ENCODE assay signal across 13 mouse cellular contexts in genomic region chr5:135522111-135522722, GRCm38 (mm10). TPM values are rescaled to one million over a fixed set of nuclear protein-coding genes. Genes with fewer than 3 reads are reported as not detected.
DNase-seq lines count a peak whose midpoint lies in the region; ATAC-seq and TF ChIP-seq lines count a peak whose summit lies in the region.
"Had no signal": no experiment of that assay in that cellular context is flagged by ENCODE, and none has a peak within 500 bp of the region (broad histone marks: within the 10 kb centered on the region; RNA-seq: fewer than 3 reads in every experiment).

No protein-coding gene starts in this region.

- H3K9me3 ChIP-seq in kidney, embryonic 16.5 days (ENCODE audit: low read length) = no peaks in the 10 kb centered on the region
- no peaks in the 10 kb centered on the region for H3K9me3 ChIP-seq in heart, embryonic 11.5 days (replicated peaks; ENCODE audit: control insufficient read depth, low read length)
- H3K9me3 ChIP-seq in forebrain, embryonic 13.5 days (replicated peaks) = no peaks in the 10 kb centered on the region

- no peak overlapping the region for H3K4me3 ChIP-seq in kidney, embryonic 16.5 days (ENCODE audit: low read length)
- no peak overlapping the region for H3K4me3 ChIP-seq in heart, embryonic 11.5 days (ENCODE audit: low read depth, low read length)
- no peak overlapping the region for H3K4me3 ChIP-seq in myocyte
- no peak overlapping the region for H3K4me3 ChIP-seq in forebrain, embryonic 13.5 days
- H3K4me3 ChIP-seq: heart, adult 2 months had no signal

- no peaks in the 10 kb centered on the region for H3K27me3 ChIP-seq in kidney, embryonic 16.5 days (ENCODE audit: insufficient read depth, low read length)
- no peaks in the 10 kb centered on the region for H3K27me3 ChIP-seq in heart, embryonic 11.5 days (ENCODE audit: control insufficient read depth, insufficient read depth, low read length)
- no peaks in the 10 kb centered on the region for H3K27me3 ChIP-seq in myocyte (ENCODE audit: control insufficient read depth, insufficient read depth, insufficient read length)
- H3K27me3 ChIP-seq in forebrain, embryonic 13.5 days = no peaks in the 10 kb centered on the region
- H3K27me3 ChIP-seq: CH12.LX had no signal

- H3K4me1 ChIP-seq in kidney, embryonic 16.5 days (ENCODE audit: insufficient read depth, low read length) = peaks cover 18% of the 10 kb centered on the region
- H3K4me1 ChIP-seq in heart, embryonic 11.5 days (ENCODE audit: control insufficient read depth, insufficient read depth, low read length) = peaks cover 24% of the 10 kb centered on the region
- no peaks in the 10 kb centered on the region for H3K4me1 ChIP-seq in forebrain, embryonic 13.5 days

- no peak overlapping the region for H3K27ac ChIP-seq in kidney, embryonic 16.5 days (ENCODE audit: low read length)
- peak overlapping the region; percentile 77 for H3K27ac ChIP-seq in heart, embryonic 11.5 days (ENCODE audit: low read depth, low read length)
- no peak overlapping the region for H3K27ac ChIP-seq in forebrain, embryonic 13.5 days

- peaks cover 7% of the 10 kb centered on the region for H3K79me2 ChIP-seq in myocyte (ENCODE audit: control insufficient read depth, insufficient read depth)

- no peak overlapping the region for H3K9ac ChIP-seq in kidney, embryonic 16.5 days (replicated peaks; ENCODE audit: low read length)
- no peak overlapping the region for H3K9ac ChIP-seq in heart, embryonic 11.5 days (ENCODE audit: low read depth, low read length)
- H3K9ac ChIP-seq in forebrain, embryonic 13.5 days = no peak overlapping the region

- H3K36me3 ChIP-seq in kidney, embryonic 16.5 days (ENCODE audit: insufficient read depth, low read length) = no peaks in the 10 kb centered on the region; the same call in 1 of the 2 replicates
- no peaks in the 10 kb centered on the region for H3K36me3 ChIP-seq in heart, embryonic 11.5 days (ENCODE audit: control insufficient read depth, insufficient read depth, low read length)
- peaks cover 6% of the 10 kb centered on the region for H3K36me3 ChIP-seq in myocyte (ENCODE audit: control insufficient read depth, insufficient read depth)
- no peaks in the 10 kb centered on the region for H3K36me3 ChIP-seq in forebrain, embryonic 13.5 days (ENCODE audit: poor library complexity, severe bottlenecking)

- no peak for DNase-seq in kidney, postnatal 36 days
- peak; percentile 83 for DNase-seq in adrenal gland, adult 8-10 months
- no peak for DNase-seq in layer of hippocampus, postnatal 25 days (ENCODE audit: extremely low spot score in 1 of 2, low spot score in 1 of 2)
- DNase-seq: cerebellum, adult 8-10 months; kidney, postnatal 25 days had no signal

- TF ChIP-seq POLR2A in myocyte (IDR thresholded peaks at IDR 0.05; ENCODE audit: insufficient read length, low read depth) = no peak

- H3ac ChIP-seq in myocyte (ENCODE audit: control insufficient read depth, insufficient read length) = no peak overlapping the region

- ATAC-seq in kidney, embryonic 16.5 days (ENCODE audit: low FRiP score, low TSS enrichment) = peak; percentile 46; the same call in 1 of the 2 replicates
- ATAC-seq in heart, embryonic 11.5 days (replicated peaks; ENCODE audit: insufficient number of reproducible peaks, low FRiP score, low TSS enrichment) = peak; percentile 43; the same call in 1 of the 2 replicates
- no peak for ATAC-seq in forebrain, embryonic 13.5 days
- no peak for ATAC-seq in inflammation-experienced regulatory T-cells, adult 6 months

- H3K4me2 ChIP-seq in kidney, embryonic 16.5 days (replicated peaks; ENCODE audit: low read depth, low read length) = no peak overlapping the region
- peak overlapping the region; percentile 16; the same call in 1 of the 2 replicates for H3K4me2 ChIP-seq in heart, embryonic 11.5 days
- H3K4me2 ChIP-seq in myocyte (ENCODE audit: low read depth) = peak overlapping the region; percentile 77
- H3K4me2 ChIP-seq in forebrain, embryonic 13.5 days = no peak overlapping the region

- 63% methylated on average over 9 of the region's 9 CpGs for WGBS in kidney, embryonic 16.5 days
- 32% methylated on average over 9 of the region's 9 CpGs for WGBS in heart, embryonic 11.5 days (ENCODE audit: insufficient replicate concordance)
- 89% methylated on average over 9 of the region's 9 CpGs for WGBS in forebrain, embryonic 13.5 days

TF ChIP-seq in myocyte, 11 proteins besides CTCF, POLR2A, EP300 and RAD21:
- no peak for TF ChIP-seq POLR2AphosphoS2 (IDR thresholded peaks at IDR 0.05; ENCODE audit: insufficient read length, low read depth)
- TF ChIP-seq REST (IDR thresholded peaks at IDR 0.05; ENCODE audit: insufficient read depth, insufficient read length) = no peak
- peak; percentile 54 to 90 (median 88) for TF ChIP-seq MYOD1 (IDR thresholded peaks at IDR 0.05; ENCODE audit: control insufficient read depth in 1 of 3, insufficient read length in 2 of 3, low read depth in 2 of 3)
- TF ChIP-seq CEBPB (IDR thresholded peaks at IDR 0.05; ENCODE audit: insufficient read depth, poor library complexity, severe bottlenecking) = peak; percentile 77
- TF ChIP-seq MYOG (IDR thresholded peaks at IDR 0.05; ENCODE audit: control insufficient read depth in 1 of 3, insufficient read depth in 1 of 3, insufficient read length in 2 of 3, low read depth in 2 of 3) = peak; percentile 27 to 81 (median 60)
- no peak for TF ChIP-seq TCF12 (IDR thresholded peaks at IDR 0.05; ENCODE audit: insufficient read depth, poor library complexity, severe bottlenecking)
- TF ChIP-seq SRF (IDR thresholded peaks at IDR 0.05; ENCODE audit: control insufficient read depth, insufficient read length, low read depth) = peak; percentile 56
- no peak for TF ChIP-seq TCF3 (IDR thresholded peaks at IDR 0.05; ENCODE audit: insufficient read length, low read depth)
- no peak for TF ChIP-seq MAX (IDR thresholded peaks at IDR 0.05; ENCODE audit: low read depth)
- no peak for TF ChIP-seq E2F4 (IDR thresholded peaks at IDR 0.05; ENCODE audit: insufficient read depth)
- no peak for TF ChIP-seq USF1 (IDR thresholded peaks at IDR 0.05; ENCODE audit: low read depth)

RNA-seq across cellular contexts. Expression of gene Hip1, which starts 22.7 kb away (rescaled TPM):
- 37.1 and 48.9 TPM in 2 replicates for polyA plus RNA-seq in kidney, embryonic 16.5 days (2015; fragmentation: Nextera tagmentation; extraction: Ambion mirVana)
- 10 to 100 TPM; 18.9 to 39.9 (median 33.1) TPM for total RNA-seq in adrenal gland, adult 8-10 months (2022)
- polyA plus RNA-seq in heart, embryonic 11.5 days (2014; fragmentation: Nextera tagmentation; extraction: Ambion mirVana) = 33.2 and 37.6 TPM in 2 replicates
- 65.2 TPM for polyA plus RNA-seq in myocyte (2012; fragmentation: generic; extraction: Trizol)
- polyA plus RNA-seq in forebrain, embryonic 13.5 days (2015; fragmentation: Nextera tagmentation; extraction: Ambion mirVana) = 32.3 and 38.1 TPM in 2 replicates
- 10 to 100 TPM; 37.9 to 39.2 TPM for total RNA-seq in layer of hippocampus, postnatal 25 days (2021)
- 10 to 100 TPM in 1 of 3 experiments, 1 to 10 TPM in 2; 5.2 to 45.4 (median 6.7) TPM for polyA plus RNA-seq in inflammation-experienced regulatory T-cells, adult 6 months (2017; shearing (Covaris generic))

RNA-seq across cellular contexts. Expression of gene Ccl26, which starts 41.2 kb away (rescaled TPM):
- polyA plus RNA-seq in kidney, embryonic 16.5 days (2015; fragmentation: Nextera tagmentation; extraction: Ambion mirVana) = not detected in 2 replicates
- total RNA-seq in adrenal gland, adult 8-10 months (2022) = not detected
- not detected in 2 replicates for polyA plus RNA-seq in heart, embryonic 11.5 days (2014; fragmentation: Nextera tagmentation; extraction: Ambion mirVana)
- not detected for polyA plus RNA-seq in myocyte (2012; fragmentation: generic; extraction: Trizol)
- not detected in 2 replicates for polyA plus RNA-seq in forebrain, embryonic 13.5 days (2015; fragmentation: Nextera tagmentation; extraction: Ambion mirVana)
- total RNA-seq in layer of hippocampus, postnatal 25 days (2021) = not detected
- polyA plus RNA-seq in inflammation-experienced regulatory T-cells, adult 6 months (2017; shearing (Covaris generic)) = not detected
- total RNA-seq: CH12.LX; heart, adult 2 months had no signal
- polyA plus RNA-seq: heart, adult 2 months; limb, embryonic 11.5 days had no signal

RNA-seq across cellular contexts. Expression of gene Ccl24, which starts 50.6 kb away (rescaled TPM):
- polyA plus RNA-seq in kidney, embryonic 16.5 days (2015; fragmentation: Nextera tagmentation; extraction: Ambion mirVana) = 1.8 and 2.0 TPM in 2 replicates
- 1 to 10 TPM in 1 of 4 experiments, under 1 TPM in 2, not detected in 1; 0.55 to 2.0 (median 0.71) TPM for total RNA-seq in adrenal gland, adult 8-10 months (2022)
- 0.93 TPM in 1 of 2 replicates, not detected in the other for polyA plus RNA-seq in heart, embryonic 11.5 days (2014; fragmentation: Nextera tagmentation; extraction: Ambion mirVana)
- polyA plus RNA-seq in myocyte (2012; fragmentation: generic; extraction: Trizol) = not detected
- polyA plus RNA-seq in forebrain, embryonic 13.5 days (2015; fragmentation: Nextera tagmentation; extraction: Ambion mirVana) = 1.3 and 2.1 TPM in 2 replicates
- total RNA-seq in layer of hippocampus, postnatal 25 days (2021) = under 1 TPM in 1 of 2 experiments, not detected in 1; 0.54 TPM
- not detected for polyA plus RNA-seq in inflammation-experienced regulatory T-cells, adult 6 months (2017; shearing (Covaris generic))
- total RNA-seq: CH12.LX had no signal

Comparison
In these comparisons a context has a peak if more than half of its experiments do, and no peak if none do; other contexts are left out.
1. ATAC-seq: peak in kidney, embryonic 16.5 days (single experiment) and heart, embryonic 11.5 days (single experiment); none in forebrain, embryonic 13.5 days (single experiment) and inflammation-experienced regulatory T-cells, adult 6 months (single experiment).
2. H3K4me2 ChIP-seq: peak in heart, embryonic 11.5 days (single experiment) and myocyte (single experiment); none in kidney, embryonic 16.5 days (single experiment) and forebrain, embryonic 13.5 days (single experiment).